Mouse (Mus musculus) spleen, adult 18-20 months (tissue): Measurements from ENCODE around the gene Styx.

Experiments
- DNase-seq, 2 experiments: peaks; one replicate each; pipeline ENCODE4 v3.0.0; 2022; ENCODE audit warnings: mixed read lengths in 2 of 2

The Styx gene

GRCm38 (mm10) chr14:45469446-45469845, 118.6 kb downstream of the Styx start:
- DNase-seq, result no peak
